Mouse (Mus musculus) heart, embryonic 11.5 days (tissue): Measurements from ENCODE around the gene Lonrf2. TPM values are rescaled to one million over a fixed set of nuclear protein-coding genes. Genes with fewer than 3 reads are reported as not detected.

Source experiments
- ATAC-seq: fragments of 200-750 bp; cut with Nextera tagmentation; replicated peaks from 2 replicates; pipeline ENCODE4 v1.8.0; 2017; ENCODE audit warnings: moderate library complexity; ENCODE audit not compliant: insufficient number of reproducible peaks, low FRiP score, low TSS enrichment
- H3K27ac ChIP-seq: fragments of 300-500 bp; sonication (generic); 2 replicates; pipeline ENCODE4 v1.5.1; 2014; ENCODE audit warnings: mild to moderate bottlenecking, low read depth, low read length
- H3K27me3 ChIP-seq: fragments of 300-500 bp; sonication (generic); 2 replicates; pipeline ENCODE4 v1.6.1; 2014; ENCODE audit warnings: mild to moderate bottlenecking, low read length, mixed read lengths; ENCODE audit not compliant: control insufficient read depth, insufficient read depth
- H3K36me3 ChIP-seq: fragments of 300-500 bp; sonication (generic); 2 replicates; pipeline ENCODE4 v1.6.1; 2014; ENCODE audit warnings: mild to moderate bottlenecking, low read length, moderate library complexity, mixed read lengths; ENCODE audit not compliant: control insufficient read depth, insufficient read depth
- H3K4me1 ChIP-seq: fragments of 300-500 bp; sonication (generic); 2 replicates; pipeline ENCODE4 v1.6.1; 2014; ENCODE audit warnings: low read length; ENCODE audit not compliant: control insufficient read depth, insufficient read depth
- H3K4me2 ChIP-seq: fragments of 300-500 bp; sonication (generic); 2 replicates; pipeline ENCODE4 v1.6.1; 2014; ENCODE audit warnings: mild to moderate bottlenecking, moderate library complexity
- H3K4me3 ChIP-seq: fragments of 300-500 bp; sonication (generic); 2 replicates; pipeline ENCODE4 v1.5.1; 2014; ENCODE audit warnings: low read depth, low read length
- H3K9ac ChIP-seq: fragments of 300-500 bp; sonication (generic); 2 replicates; pipeline ENCODE4 v1.6.1; 2014; ENCODE audit warnings: mild to moderate bottlenecking, low read depth, low read length, moderate library complexity
- H3K9me3 ChIP-seq: fragments of 300-500 bp; sonication (generic); replicated peaks from 2 replicates; pipeline ENCODE4 v1.6.1; 2016; ENCODE audit warnings: low read length; ENCODE audit not compliant: control insufficient read depth
- WGBS: fragments of 180-500 bp; shearing (Covaris S2); extraction: QIAGEN DNeasy Blood & Tissue Kit; methylation state at CpG from one replicate; pipeline ENCODE4 v1.1.7; 2014; ENCODE audit not compliant: insufficient replicate concordance; 5-methylcytosine and 5-hydroxymethylcytosine counted together
- polyA plus RNA-seq: library from polyadenylated mRNA; unstranded; fragments of >200 nt; fragmentation: Nextera tagmentation; extraction: Ambion mirVana; gene quantifications from 2 replicates; pipeline ENCODE4 v1.2.1, GENCODE M21; 2014

The Lonrf2 gene
- polyA plus RNA-seq, 1 experiment from 2014 or later, result 0.93 TPM

- H3K27ac ChIP-seq, result no peak overlapping the region
- H3K9me3 ChIP-seq, result no peaks in the 10 kb centered on the region
- H3K36me3 ChIP-seq, result 0 out of 2 replicates have a peak, but pooled peaks cover 2% of the 10 kb centered on the region
- 63% methylated on average over 6 of the region's 6 CpGs for WGBS
- H3K4me1 ChIP-seq, result no peaks in the 10 kb centered on the region
- ATAC-seq, result no peak
- no peaks in the 10 kb centered on the region for H3K27me3 ChIP-seq
- no peak overlapping the region for H3K4me3 ChIP-seq
- no peak overlapping the region for H3K4me2 ChIP-seq
- no peak overlapping the region for H3K9ac ChIP-seq
Observed at GRCm38 (mm10) chr1:38796936-38797335, 39.6 kb downstream of the Lonrf2 start.

GRCm38 (mm10) chr1:38795496-38795895, 41.0 kb downstream of the Lonrf2 start:
- no peaks in the 10 kb centered on the region for H3K9me3 ChIP-seq
- WGBS, result 58% methylated on average over 5 of the region's 5 CpGs
- no peak overlapping the region for H3K9ac ChIP-seq
- no peaks in the 10 kb centered on the region for H3K4me1 ChIP-seq
- H3K27ac ChIP-seq, result no peak overlapping the region
- no peak overlapping the region for H3K4me2 ChIP-seq
- no peak for ATAC-seq
- H3K36me3 ChIP-seq, result 0 out of 2 replicates have a peak, but pooled peaks cover 2% of the 10 kb centered on the region
- H3K4me3 ChIP-seq, result no peak overlapping the region
- H3K27me3 ChIP-seq, result no peaks in the 10 kb centered on the region

GRCm38 (mm10) chr1:38791016-38791810, 45.3 kb downstream of the Lonrf2 start:
- WGBS, result 76% methylated on average over 9 of the region's 9 CpGs
- no peak for ATAC-seq
- no peak overlapping the region for H3K4me2 ChIP-seq
- no peaks in the 10 kb centered on the region for H3K27me3 ChIP-seq
- H3K27ac ChIP-seq, result no peak overlapping the region
- no peak overlapping the region for H3K4me3 ChIP-seq
- H3K36me3 ChIP-seq, result no peaks in the 10 kb centered on the region
- H3K4me1 ChIP-seq, result no peaks in the 10 kb centered on the region
- H3K9ac ChIP-seq, result no peak overlapping the region
- H3K9me3 ChIP-seq, result no peaks in the 10 kb centered on the region

- H3K9me3 ChIP-seq, result no peaks in the 10 kb centered on the region
- no peak overlapping the region for H3K9ac ChIP-seq
- WGBS, result 87% methylated on average over 7 of the region's 7 CpGs
- no peak overlapping the region for H3K4me2 ChIP-seq
- no peak overlapping the region for H3K4me3 ChIP-seq
- ATAC-seq, result no peak
- no peaks in the 10 kb centered on the region for H3K36me3 ChIP-seq
- no peaks in the 10 kb centered on the region for H3K27me3 ChIP-seq
- no peaks in the 10 kb centered on the region for H3K4me1 ChIP-seq
- no peak overlapping the region for H3K27ac ChIP-seq
Observed at GRCm38 (mm10) chr1:38789988-38790602, 46.4 kb downstream of the Lonrf2 start.

GRCm38 (mm10) chr1:38788904-38789303, 47.6 kb downstream of the Lonrf2 start:
- Histone ChIP-seq H3K27ac (no peak overlapping the region), H3K36me3 (no peaks in the 10 kb centered on the region), H3K9me3 (no peaks in the 10 kb centered on the region), H3K4me2 (no peak overlapping the region), H3K4me3 (no peak overlapping the region), H3K4me1 (no peaks in the 10 kb centered on the region), H3K9ac (no peak overlapping the region), H3K27me3 (no peaks in the 10 kb centered on the region)
- WGBS, result 60% methylated on average over 3 of the region's 3 CpGs
- ATAC-seq, result no peak

GRCm38 (mm10) chr1:38787443-38787842, 49.1 kb downstream of the Lonrf2 start:
- Histone ChIP-seq H3K4me1 (no peaks in the 10 kb centered on the region), H3K36me3 (no peaks in the 10 kb centered on the region), H3K9ac (no peak overlapping the region), H3K4me2 (no peak overlapping the region), H3K27ac (no peak overlapping the region), H3K9me3 (no peaks in the 10 kb centered on the region), H3K27me3 (no peaks in the 10 kb centered on the region), H3K4me3 (no peak overlapping the region)
- whole genome bisulfite sequencing, result 8% methylated on average over 5 of the region's 5 CpGs
- no peak for ATAC-seq

GRCm38 (mm10) chr1:38786358-38786757, 50.2 kb downstream of the Lonrf2 start:
- Histone ChIP-seq H3K9ac (no peak overlapping the region), H3K9me3 (no peaks in the 10 kb centered on the region)
- ATAC-seq, result no peak; the same call in 1 of the 2 replicates

GRCm38 (mm10) chr1:38778271-38778670, 58.2 kb downstream of the Lonrf2 start:
- H3K4me3 ChIP-seq, result no peak overlapping the region
- H3K4me1 ChIP-seq, result no peaks in the 10 kb centered on the region
- H3K9ac ChIP-seq, result no peak overlapping the region
- WGBS, result 96% methylated on average over 1 of the region's 1 CpGs
- no peak overlapping the region for H3K4me2 ChIP-seq
- H3K9me3 ChIP-seq, result no peaks in the 10 kb centered on the region
- no peak overlapping the region for H3K27ac ChIP-seq
- ATAC-seq, result no peak
- H3K36me3 ChIP-seq, result no peaks in the 10 kb centered on the region
- no peaks in the 10 kb centered on the region for H3K27me3 ChIP-seq

More at GRCm38 (mm10) chr1:38786358-38786757, 50.2 kb downstream of the Lonrf2 start:
- H3K4me1 ChIP-seq, result no peaks in the 10 kb centered on the region
- 81% methylated on average over 7 of the region's 7 CpGs for WGBS
- no peak overlapping the region for H3K4me3 ChIP-seq
- H3K27ac ChIP-seq, result no peak overlapping the region
- no peaks in the 10 kb centered on the region for H3K27me3 ChIP-seq
- no peaks in the 10 kb centered on the region for H3K36me3 ChIP-seq
- no peak overlapping the region for H3K4me2 ChIP-seq
